Comparison of ENCODE assay signal across 12 mouse cellular contexts in the genomic region with DNA sequence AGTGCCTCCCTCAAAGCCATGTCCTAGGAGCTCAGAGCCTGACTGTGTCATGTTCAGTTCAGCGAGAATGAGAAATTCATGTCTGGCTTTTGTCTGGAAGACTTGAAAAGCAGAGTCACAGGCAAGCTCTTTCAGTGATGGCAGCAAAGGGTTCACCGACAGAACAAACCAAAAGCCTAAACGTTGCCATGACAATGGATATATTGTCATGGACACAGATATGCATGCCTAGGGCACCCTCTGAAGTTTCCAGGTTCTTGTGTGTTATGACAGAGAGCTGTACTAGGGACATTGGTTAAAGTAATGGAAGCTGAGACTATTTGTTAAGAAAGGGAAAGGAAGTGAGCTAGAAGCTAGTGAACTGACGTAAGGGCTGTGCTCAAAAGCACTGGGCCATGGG.
"Had no signal": no experiment of that assay in that cellular context is flagged by ENCODE, and none has a peak within 500 bp of the region (broad histone marks: within the 10 kb centered on the region; RNA-seq: fewer than 3 reads in every experiment).

No protein-coding gene starts in this region.

- H3K27me3 ChIP-seq: kidney, embryonic 15.5 days; liver, embryonic 13.5 days; midbrain, embryonic 13.5 days had no signal

- H3K9me3 ChIP-seq: kidney, embryonic 15.5 days; liver, embryonic 13.5 days; midbrain, embryonic 13.5 days had no signal

- H3K4me2 ChIP-seq: kidney, embryonic 15.5 days; liver, embryonic 13.5 days; midbrain, embryonic 13.5 days had no signal

- DNase-seq: kidney, postnatal 10 days; kidney, postnatal 36 days; layer of hippocampus, postnatal 36 days; liver, embryonic 13.5 days; lung, adult 2 months; lung, postnatal 14 days; lung, postnatal 4 days; thymus, adult 18-20 months; thymus, postnatal 36 days had no signal

- H3K4me3 ChIP-seq: kidney, embryonic 15.5 days; left cerebral cortex, adult 2 months; liver, embryonic 13.5 days; midbrain, embryonic 13.5 days had no signal

- ATAC-seq: midbrain, embryonic 13.5 days had no signal

- H3K27ac ChIP-seq: kidney, embryonic 15.5 days; left cerebral cortex, adult 2 months; liver, embryonic 13.5 days; midbrain, embryonic 13.5 days had no signal

- H3K9ac ChIP-seq: kidney, embryonic 15.5 days; liver, embryonic 13.5 days; midbrain, embryonic 13.5 days had no signal

- H3K4me1 ChIP-seq: kidney, embryonic 15.5 days; liver, embryonic 13.5 days had no signal

- H3K36me3 ChIP-seq: kidney, embryonic 15.5 days; liver, embryonic 13.5 days; midbrain, embryonic 13.5 days had no signal
